Mouse (Mus musculus) bone marrow macrophage, adult 2 months (primary cell): ENCODE measurements around the gene Gsx2. TPM values are rescaled to one million over a fixed set of nuclear protein-coding genes. Genes with fewer than 3 reads are reported as not detected.

Experiments used
- H3K27ac ChIP-seq: 2 replicates; pipeline ENCODE4 v1.5.1; 2012; ENCODE audit warnings: low read depth, low read length; ENCODE audit not compliant: insufficient read depth
- H3K4me1 ChIP-seq: 2 replicates; pipeline ENCODE4 v1.6.1; 2012; ENCODE audit warnings: low read length; ENCODE audit not compliant: control insufficient read depth, insufficient read depth
- H3K4me3 ChIP-seq: 2 replicates; pipeline ENCODE4 v1.5.1; 2012; ENCODE audit warnings: mild to moderate bottlenecking, low read length, moderate library complexity; ENCODE audit not compliant: insufficient read depth
- CTCF ChIP-seq: IDR thresholded peaks from 2 replicates; pipeline ENCODE4 v1.5.1; 2012; ENCODE audit warnings: low read depth, mild to moderate bottlenecking, low read length, moderate library complexity
- POLR2A ChIP-seq: IDR thresholded peaks from 2 replicates; pipeline ENCODE4 v1.6.1; 2012; ENCODE audit warnings: mild to moderate bottlenecking, low read depth, low read length, borderline replicate concordance
- polyA plus RNA-seq: library from polyadenylated mRNA; stranded (reverse); fragments of >200 nt; gene quantifications from 2 replicates; pipeline ENCODE4 v1.2.4, GENCODE M21; 2012; ENCODE audit not compliant: missing spikeins, insufficient read depth, insufficient read length

The Gsx2 gene
- polyA plus RNA-seq, 1 experiment = not detected

DNA sequence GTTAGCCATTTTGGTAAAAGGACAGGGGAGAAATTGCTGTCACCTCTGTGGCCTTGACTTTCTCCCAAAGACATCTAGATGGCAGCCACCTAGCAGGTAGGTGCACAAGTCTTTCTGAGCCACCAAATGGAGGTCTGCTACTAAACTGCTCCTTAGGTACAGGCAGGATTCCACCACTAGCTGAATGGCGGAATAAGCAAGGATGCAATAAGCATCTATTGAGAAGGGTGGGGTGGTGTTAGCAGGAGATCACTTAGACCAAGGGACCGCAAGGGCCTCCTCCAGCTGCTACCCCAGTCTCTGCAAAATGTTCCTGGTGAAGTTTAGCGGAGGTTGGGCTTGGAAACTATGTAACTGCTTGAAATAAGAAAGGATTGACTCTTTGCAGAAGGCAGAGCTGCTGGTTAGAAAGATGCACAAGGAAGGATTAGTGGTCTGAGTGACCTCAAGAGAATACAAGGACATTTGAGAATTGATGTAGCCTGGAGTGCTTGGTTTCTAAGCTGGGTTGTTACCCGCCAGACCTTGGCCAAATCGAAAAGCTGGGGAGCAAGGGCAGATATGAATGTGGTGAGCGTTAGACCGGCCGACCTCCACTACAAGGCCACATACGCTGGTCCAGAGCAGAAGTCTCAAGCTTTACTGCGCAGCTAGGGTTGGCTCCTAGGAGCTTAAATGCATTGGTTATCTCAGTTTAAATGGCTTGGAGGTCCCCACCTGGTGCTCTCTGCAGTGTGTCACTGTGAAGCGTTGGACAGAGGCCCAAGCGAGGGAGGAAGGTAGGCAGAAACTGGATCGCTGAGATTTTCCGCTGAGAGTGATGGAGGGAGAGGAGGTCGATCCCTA, 641 bp upstream of the Gsx2 start:
- no peaks in the 10 kb centered on the region for H3K4me1 ChIP-seq
- no peak overlapping the region for H3K27ac ChIP-seq
- H3K4me3 ChIP-seq = no peak overlapping the region
- TF ChIP-seq CTCF (no peak), POLR2A (no peak)

DNA sequence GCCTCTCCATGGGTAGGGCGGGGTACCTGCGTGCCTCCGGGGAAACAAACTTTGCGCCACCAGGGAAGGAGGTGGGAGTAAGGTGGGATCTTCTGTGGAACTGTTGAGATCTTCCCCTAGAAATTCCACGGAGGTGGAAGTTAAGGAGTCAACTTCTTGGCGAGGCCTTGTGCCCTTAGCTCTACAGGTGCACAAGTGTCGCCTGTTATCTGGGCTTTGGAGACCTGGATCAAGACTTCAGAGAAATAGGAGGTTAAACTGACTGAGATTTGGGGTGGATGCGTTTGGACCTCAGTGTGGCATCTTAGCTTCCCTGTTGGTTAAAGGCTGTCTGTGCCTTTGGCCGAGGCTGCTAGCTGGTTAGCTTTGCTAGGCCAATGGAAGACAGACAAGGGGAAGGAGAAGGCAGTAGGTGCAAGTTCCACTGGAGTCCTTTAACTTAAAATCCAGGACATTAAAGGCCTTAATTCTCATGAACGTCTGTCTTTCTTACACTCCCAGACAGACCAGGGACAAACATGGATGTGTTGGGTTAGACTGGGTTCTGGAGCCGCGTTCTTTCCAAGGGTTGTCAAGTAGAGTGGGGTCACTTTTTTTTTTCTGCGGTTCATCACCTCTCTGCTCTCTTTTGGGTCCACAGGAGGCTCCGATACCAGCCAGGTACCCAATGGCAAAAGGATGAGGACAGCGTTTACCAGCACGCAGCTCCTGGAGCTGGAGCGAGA, 1.1 kb downstream of the Gsx2 start:
- H3K4me1 ChIP-seq = no peaks in the 10 kb centered on the region
- H3K27ac ChIP-seq = no peak overlapping the region
- H3K4me3 ChIP-seq = no peak overlapping the region
- no peak for TF ChIP-seq POLR2A
- no peak for TF ChIP-seq CTCF

DNA sequence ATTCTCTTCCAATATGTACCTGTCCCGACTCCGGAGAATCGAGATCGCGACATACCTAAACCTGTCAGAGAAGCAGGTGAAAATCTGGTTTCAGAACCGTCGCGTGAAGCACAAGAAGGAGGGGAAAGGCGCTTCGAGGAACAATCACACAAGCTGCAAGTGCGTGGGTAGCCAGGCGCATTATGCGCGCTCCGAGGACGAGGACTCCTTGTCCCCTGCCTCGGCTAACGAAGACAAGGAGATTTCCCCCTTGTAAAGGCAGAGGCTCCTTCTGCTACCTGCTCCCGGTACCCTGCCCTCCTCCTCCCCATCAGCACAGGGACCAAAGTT, 1.6 kb downstream of the Gsx2 start:
- TF ChIP-seq CTCF (no peak), POLR2A (no peak)

DNA sequence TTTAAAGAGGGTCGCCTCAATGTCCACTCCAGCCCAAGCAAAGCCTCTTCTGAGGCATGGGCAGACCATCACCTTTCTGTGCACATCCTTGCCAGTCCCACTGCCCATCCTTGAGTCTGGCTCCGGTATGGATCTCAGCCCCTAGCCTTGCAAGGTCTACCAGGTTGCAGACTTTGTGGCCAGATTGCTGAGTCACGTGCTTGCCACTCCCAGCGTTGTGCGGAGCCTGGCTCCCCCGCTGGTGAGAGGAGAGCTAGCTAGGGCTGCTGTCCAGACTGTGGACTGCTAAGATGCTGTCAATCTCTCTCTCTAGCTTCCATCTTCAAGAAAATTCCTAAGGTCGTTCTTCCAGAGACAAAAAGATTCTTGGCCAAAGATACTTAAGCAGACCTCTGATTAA, 4.2 kb downstream of the Gsx2 start:
- Histone ChIP-seq H3K27ac (no peak overlapping the region), H3K4me3 (no peak overlapping the region), H3K4me1 (no peaks in the 10 kb centered on the region)
- TF ChIP-seq POLR2A (no peak), CTCF (no peak)

More for the DNA sequence above, 1.6 kb downstream of the Gsx2 start:
- H3K27ac ChIP-seq = no peak overlapping the region
- H3K4me1 ChIP-seq = no peaks in the 10 kb centered on the region
- no peak overlapping the region for H3K4me3 ChIP-seq

DNA sequence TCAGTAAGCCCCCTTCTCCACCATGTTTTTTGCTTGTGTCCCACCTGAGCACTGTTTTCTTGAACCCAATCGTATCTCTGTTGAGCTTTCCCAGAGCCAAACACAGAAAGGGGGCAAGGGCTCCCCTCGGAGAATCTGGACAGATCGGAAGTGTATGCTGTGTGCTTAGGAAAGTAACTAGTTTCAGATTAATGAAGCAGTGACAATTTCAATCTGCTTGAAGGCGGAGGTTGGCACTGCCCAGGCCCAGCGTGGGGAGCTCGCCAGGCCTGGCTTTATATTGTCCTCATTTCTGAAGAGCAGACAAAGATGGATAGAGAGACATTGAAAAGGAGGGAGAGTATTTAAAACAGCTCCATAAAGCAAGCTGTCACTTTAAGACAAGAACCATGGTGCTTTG, 7.0 kb downstream of the Gsx2 start:
- TF ChIP-seq CTCF = no peak
- TF ChIP-seq POLR2A = no peak
- H3K4me3 ChIP-seq = no peak overlapping the region
- no peak overlapping the region for H3K27ac ChIP-seq
- H3K4me1 ChIP-seq = no peaks in the 10 kb centered on the region

DNA sequence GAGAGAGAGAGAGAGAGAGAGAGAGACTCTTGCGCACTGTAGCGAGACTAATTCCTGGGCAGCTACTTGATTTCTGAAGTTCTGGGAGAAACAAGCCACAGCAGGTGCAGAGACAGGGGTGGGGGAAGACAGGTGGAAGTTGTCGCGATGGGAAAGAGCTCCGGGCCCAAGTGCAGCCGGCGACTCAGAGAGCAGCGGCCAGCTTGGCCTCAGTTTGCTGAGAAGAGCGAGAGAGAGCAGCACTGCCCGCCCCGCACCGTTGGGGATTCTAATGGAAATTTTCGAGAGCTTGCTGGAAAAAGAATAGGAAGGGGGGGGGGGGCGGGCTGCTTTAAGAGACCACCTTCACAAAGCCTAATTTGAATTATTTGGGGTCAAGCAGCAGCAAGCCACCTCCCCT, 7.7 kb downstream of the Gsx2 start:
- Histone ChIP-seq H3K4me1 (no peaks in the 10 kb centered on the region), H3K4me3 (no peak overlapping the region), H3K27ac (no peak overlapping the region)
- no peak for TF ChIP-seq POLR2A
- no peak for TF ChIP-seq CTCF

DNA sequence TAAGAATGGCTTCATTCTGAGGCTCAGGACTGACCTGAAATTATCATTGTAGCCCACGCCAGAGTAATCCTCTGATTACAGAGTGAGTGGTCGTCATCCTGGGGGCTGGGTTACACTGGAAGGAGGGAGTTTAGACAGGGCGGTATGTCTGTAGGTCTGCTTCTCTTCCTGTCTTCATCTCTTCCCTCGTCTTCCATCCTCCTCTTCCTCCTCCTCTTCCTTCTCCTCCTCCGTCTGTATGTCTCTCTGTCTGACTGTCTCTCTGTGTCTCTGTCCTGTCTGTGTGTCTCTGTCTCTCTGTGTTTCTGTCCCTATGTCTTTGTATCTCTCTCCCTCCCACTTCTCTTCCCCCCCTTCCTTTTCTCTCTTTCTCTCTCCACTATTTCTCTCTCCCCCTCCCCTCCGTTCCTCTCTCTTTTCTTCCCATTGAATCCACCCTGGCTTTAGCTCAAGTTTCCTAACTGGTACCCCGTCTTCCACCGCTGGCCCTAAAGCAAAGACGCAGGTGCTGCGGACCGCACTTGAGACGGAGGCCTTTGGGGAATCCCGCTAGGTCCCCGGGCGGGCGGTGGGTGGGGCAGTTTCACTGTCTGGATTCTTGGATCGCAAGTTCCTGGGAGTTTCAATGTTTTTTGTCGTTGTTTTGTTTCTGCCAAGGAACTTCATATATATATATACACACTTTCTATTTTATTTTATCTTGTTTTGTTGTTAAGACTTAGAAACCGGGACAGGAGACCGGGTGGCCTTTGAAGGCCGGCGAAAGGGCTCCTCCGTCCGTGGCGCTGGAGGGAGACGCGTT, 8.4 kb downstream of the Gsx2 start:
- Histone ChIP-seq H3K4me3 (no peak overlapping the region), H3K4me1 (no peaks in the 10 kb centered on the region), H3K27ac (no peak overlapping the region)
- TF ChIP-seq CTCF = no peak
- TF ChIP-seq POLR2A = no peak

DNA sequence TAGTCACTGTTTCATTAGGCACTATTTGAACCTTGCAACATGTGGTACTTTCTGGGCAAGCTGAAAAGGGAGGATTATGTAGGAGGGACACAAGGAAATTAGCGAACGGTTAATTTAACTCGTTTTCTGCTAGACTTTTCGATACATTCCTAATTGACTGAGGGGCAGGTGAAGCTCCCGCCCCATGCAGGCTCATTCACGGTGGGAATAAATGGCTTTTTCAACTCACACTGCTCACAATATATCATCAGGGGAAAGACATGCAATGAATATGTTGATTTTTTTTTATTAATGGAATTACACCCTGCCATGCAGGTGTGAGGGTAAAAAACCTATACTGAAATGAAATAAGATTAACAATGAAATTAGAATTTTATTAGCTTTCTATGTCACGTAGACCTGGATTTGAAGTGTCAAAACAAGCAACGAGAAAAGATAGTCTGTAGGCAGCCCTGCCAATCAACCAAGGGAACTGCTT, 9.0 kb downstream of the Gsx2 start:
- TF ChIP-seq POLR2A (no peak), CTCF (no peak)
- H3K27ac ChIP-seq = no peak overlapping the region
- H3K4me3 ChIP-seq = no peak overlapping the region
- H3K4me1 ChIP-seq = no peaks in the 10 kb centered on the region

DNA sequence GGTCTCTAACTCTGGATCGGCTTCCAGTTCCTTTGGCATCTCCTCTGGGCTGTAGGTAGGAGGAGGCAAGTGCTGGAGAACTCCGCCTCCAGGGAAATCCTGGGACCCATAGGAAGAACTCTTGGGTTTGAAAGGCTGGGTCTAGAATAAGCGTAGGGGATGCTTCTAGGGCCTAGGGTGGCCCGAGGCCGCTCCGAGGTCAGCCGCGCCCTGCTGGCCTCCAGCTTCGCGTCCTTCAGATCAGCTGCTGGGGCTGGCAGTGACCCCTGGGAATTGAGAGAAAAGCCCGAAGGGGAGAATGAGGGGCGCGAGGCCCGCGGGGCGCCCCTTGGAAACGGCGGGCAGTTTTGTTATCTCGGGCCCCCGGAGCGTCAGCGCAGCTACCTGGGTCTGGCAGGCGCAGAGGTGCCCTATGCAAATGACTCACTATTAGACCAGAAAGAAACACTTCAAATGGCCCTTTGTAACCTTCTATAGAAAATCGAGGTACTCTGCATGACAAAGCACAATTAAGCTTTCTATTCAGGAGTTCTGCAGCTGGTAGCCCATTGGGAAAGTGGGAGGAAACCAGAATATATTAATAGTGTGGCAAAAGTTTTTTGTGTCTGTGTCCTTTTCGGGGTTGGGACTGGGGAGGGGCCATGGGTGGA, 9.6 kb downstream of the Gsx2 start:
- TF ChIP-seq POLR2A (no peak), CTCF (no peak)
- H3K4me1 ChIP-seq = no peaks in the 10 kb centered on the region
- H3K27ac ChIP-seq = no peak overlapping the region
- H3K4me3 ChIP-seq = no peak overlapping the region
